Mouse (Mus musculus): Measurements from ENCODE around the gene Scn1a. TPM values are rescaled to one million over a fixed set of nuclear protein-coding genes. Genes with fewer than 3 reads are reported as not detected.

Scn1a gene
- total RNA-seq (2021) (under 1 TPM; 0.14 to 0.24 TPM), polyA plus RNA-seq (2012; rRNA removed) (0.04 TPM in 1 of 2 replicates, not detected in the other)
- long read RNA-seq, result 0 reads

- DNase-seq, result no peak
Measured at GRCm38 (mm10) chr2:66440711-66441110, at the start of gene Scn1a. Gene Scn1a (minus strand): TSS chr2:66440840.

GRCm38 (mm10) chr2:66478395-66478794 lies 37.8 kb upstream of the Scn1a start:
- DNase-seq, result no peak

- no peak for DNase-seq
Measured at GRCm38 (mm10) chr2:66473181-66473822, 32.7 kb upstream of the Scn1a start.

- DNase-seq, result no peak
Measured at GRCm38 (mm10) chr2:66465484-66465883, 24.8 kb upstream of the Scn1a start.

- DNase-seq, result no peak
Measured at GRCm38 (mm10) chr2:66464874-66465458, 24.3 kb upstream of the Scn1a start.

- no peak for DNase-seq
Measured at GRCm38 (mm10) chr2:66463916-66464315, 23.3 kb upstream of the Scn1a start.

GRCm38 (mm10) chr2:66462458-66462857 lies 21.8 kb upstream of the Scn1a start:
- DNase-seq, result no peak

- no peak for DNase-seq
Measured at GRCm38 (mm10) chr2:66439764-66440471, 722 bp downstream of the Scn1a start.

GRCm38 (mm10) chr2:66436286-66436685 lies 4.4 kb downstream of the Scn1a start:
- DNase-seq, result no peak

- peak; percentile 33 for DNase-seq
Measured at GRCm38 (mm10) chr2:66409740-66410290, 30.8 kb downstream of the Scn1a start.

- peak; percentile 7 for DNase-seq
Measured at GRCm38 (mm10) chr2:66408899-66409739, 31.5 kb downstream of the Scn1a start.

- DNase-seq, result no peak
Measured at GRCm38 (mm10) chr2:66408456-66408855, 32.2 kb downstream of the Scn1a start.

- no peak for DNase-seq
Measured at GRCm38 (mm10) chr2:66392586-66392985, 48.1 kb downstream of the Scn1a start.

GRCm38 (mm10) chr2:66367957-66368356 lies 72.7 kb downstream of the Scn1a start:
- no peak for DNase-seq

GRCm38 (mm10) chr2:66350590-66350989 lies 90.0 kb downstream of the Scn1a start:
- DNase-seq, result no peak

- DNase-seq, result no peak
Measured at GRCm38 (mm10) chr2:66346622-66347021, 94.0 kb downstream of the Scn1a start.

- no peak for DNase-seq
Measured at GRCm38 (mm10) chr2:66346181-66346580, 94.5 kb downstream of the Scn1a start.

GRCm38 (mm10) chr2:66337406-66337805 lies 103.2 kb downstream of the Scn1a start:
- DNase-seq, result no peak

- no peak for DNase-seq
Measured at GRCm38 (mm10) chr2:66336396-66336795, 104.2 kb downstream of the Scn1a start.

GRCm38 (mm10) chr2:66272551-66272950 lies 168.1 kb downstream of the Scn1a start:
- DNase-seq, result no peak

GRCm38 (mm10) chr2:66256220-66257131 lies 184.2 kb downstream of the Scn1a start, which contains the start of gene Ttc21b:
Gene Ttc21b (minus strand): TSS chr2:66256617.
- DNase-seq, result peak; percentile 98
